Mouse (Mus musculus) brain, embryonic 14.5 days (tissue): ENCODE results near the gene Zfp747.
"Not testable (repeated sequence)": the region's sequence is repeated elsewhere in the genome, so short reads cannot be mapped to it uniquely, and the experiment has no call there.

Experiments used
- CTCF ChIP-seq: fragments of 200-500 bp; IDR thresholded peaks from 2 replicates; pipeline ENCODE4 v1.5.1; 2012; ENCODE audit warnings: inconsistent platforms, mild to moderate bottlenecking, moderate library complexity, borderline replicate concordance; ENCODE audit not compliant: insufficient read depth, insufficient read length; ENCODE audit errors: extremely low read depth
- POLR2A ChIP-seq: fragments of 200-500 bp; IDR thresholded peaks from 2 replicates; pipeline ENCODE4 v1.6.1; 2012; ENCODE audit warnings: mild to moderate bottlenecking, inconsistent platforms, borderline replicate concordance; ENCODE audit not compliant: poor library complexity, insufficient read depth, insufficient read length, severe bottlenecking; ENCODE audit errors: extremely low read depth

- TF ChIP-seq POLR2A, CTCF: not testable (repeated sequence)
Measured at GRCm38 (mm10) chr7:127371870-127372269, 4.0 kb downstream of the Zfp747 start.
